Mouse (Mus musculus): ENCODE data around the gene Spocd1. TPM values are rescaled to one million over a fixed set of nuclear protein-coding genes. Genes with fewer than 3 reads are reported as not detected.

The Spocd1 gene
- total RNA-seq, 4 experiments from 2014 or later, result 0.26 to 0.94 (median 0.68) TPM

- no peak for DNase-seq (ENCODE audit: low spot score in 2 of 2)
Observed at GRCm38 (mm10) chr4:129971989-129972388, 42.9 kb downstream of the Spocd1 start.

GRCm38 (mm10) chr4:129974285-129974684 lies 45.2 kb downstream of the Spocd1 start:
- DNase-seq (ENCODE audit: low spot score in 2 of 2), result no peak

DNA sequence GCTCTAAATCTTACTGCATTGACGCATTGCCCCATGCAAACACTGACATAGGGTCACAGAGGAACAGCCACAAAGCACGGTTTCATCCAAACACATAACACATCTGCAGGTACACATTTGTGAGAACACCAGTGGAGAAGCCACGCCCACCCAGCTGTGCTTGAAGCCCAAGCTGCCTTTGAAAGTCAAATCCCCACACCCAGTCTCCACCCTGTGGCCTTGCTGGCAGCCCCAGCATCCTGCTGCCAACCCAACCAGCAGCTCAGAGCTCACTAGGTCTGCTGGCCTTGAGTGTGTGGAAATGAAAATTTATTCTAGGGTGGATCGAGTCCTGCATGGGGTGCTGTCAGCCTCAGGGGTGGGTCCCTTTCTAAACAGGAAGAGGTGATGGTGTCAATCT lies 48.2 kb downstream of the Spocd1 start:
- no peak for DNase-seq (ENCODE audit: low spot score in 2 of 2)

DNA sequence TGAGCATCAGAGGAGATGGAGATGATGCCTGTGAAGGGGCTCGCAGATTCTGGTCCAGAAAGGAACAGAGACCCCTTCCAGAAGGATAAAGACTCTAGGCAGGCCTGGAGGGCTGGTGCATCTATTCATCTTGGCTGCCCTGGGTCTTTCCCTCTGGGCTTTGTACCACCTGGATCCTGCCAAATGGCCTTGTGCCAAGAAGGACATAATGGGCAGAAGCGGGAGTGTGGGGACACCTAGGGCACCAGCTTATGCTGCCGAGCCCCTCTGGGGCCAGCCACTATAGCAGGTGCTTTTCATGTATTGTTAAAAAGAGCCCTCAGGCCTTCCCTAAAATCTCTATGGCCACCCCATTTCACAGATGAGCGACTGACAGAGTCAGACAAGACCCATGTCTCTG lies 49.2 kb downstream of the Spocd1 start:
- no peak for DNase-seq (ENCODE audit: low spot score in 2 of 2)

- no peak for DNase-seq (ENCODE audit: low spot score in 2 of 2)
Observed at GRCm38 (mm10) chr4:129978930-129979329, 49.9 kb downstream of the Spocd1 start.

- no peak for DNase-seq (ENCODE audit: low spot score in 2 of 2)
Observed at GRCm38 (mm10) chr4:129981657-129982056, 52.6 kb downstream of the Spocd1 start.

GRCm38 (mm10) chr4:129983046-129983445 lies 54.0 kb downstream of the Spocd1 start:
- no peak for DNase-seq (ENCODE audit: low spot score in 2 of 2)

DNA sequence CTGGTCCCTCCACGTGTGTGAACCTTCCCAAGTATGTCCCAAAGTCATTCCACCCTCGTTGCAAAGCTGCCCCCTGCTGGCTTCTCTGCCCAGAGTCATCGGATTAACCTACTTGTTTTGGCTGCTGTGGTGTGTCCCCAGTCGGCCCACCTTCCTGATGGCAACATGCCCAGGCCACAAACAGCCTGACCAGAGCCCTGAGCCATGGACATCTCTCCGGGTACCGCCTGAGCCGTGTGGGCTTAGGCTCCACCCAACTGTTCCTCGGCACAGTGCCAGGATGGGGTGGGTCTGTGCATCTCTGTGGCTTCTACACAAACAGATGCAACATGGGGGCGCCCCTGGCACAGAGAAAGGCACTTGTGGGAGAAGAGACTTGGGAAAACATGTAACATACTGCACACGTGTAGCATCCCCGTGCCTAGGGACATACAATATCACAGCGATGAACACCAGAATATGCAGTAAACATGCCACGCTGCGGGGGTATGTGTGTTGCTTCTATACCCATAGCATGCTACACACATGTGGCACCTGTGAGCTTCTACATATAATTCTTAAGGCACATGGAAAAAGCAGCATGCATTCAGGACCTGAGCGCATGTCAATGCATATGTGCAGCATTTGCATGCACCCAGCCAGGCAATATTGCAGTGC lies 54.8 kb downstream of the Spocd1 start:
- DNase-seq (ENCODE audit: low spot score in 2 of 2), result peak; percentile 81 to 93

DNA sequence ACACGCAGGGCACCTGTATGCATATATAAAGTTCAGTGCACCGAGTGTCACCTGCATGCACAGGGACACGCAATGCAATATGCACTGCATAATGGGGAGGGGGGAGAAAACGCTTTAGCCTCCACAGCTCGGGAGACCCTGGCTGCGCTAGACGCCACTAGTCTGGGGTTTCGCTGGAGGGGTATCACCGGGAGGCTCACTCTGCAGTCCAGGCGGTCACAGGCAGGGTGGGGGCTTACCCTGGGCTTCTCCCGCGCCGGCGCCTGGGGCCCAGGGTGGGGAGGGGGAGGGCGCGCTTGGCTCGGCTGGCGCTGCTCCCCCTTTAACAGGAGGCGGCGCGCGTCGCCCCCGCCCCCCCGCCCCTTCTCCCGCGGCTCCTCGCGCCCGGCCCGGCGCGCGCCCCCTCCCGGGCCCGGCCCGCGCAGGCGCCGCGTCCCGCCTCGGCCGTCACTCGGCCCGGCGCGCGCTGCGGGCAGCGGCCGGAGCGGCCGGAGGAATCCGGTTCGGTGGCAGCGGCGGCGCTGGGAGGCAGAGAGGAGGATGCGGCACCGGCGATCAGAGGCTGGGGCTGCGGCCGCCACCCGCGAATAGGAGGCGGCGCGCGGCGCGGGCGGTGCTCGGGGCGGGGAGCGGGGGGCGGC lies 55.5 kb downstream of the Spocd1 start, which contains the start of gene Adgrb2:
Gene Adgrb2, plus strand, starts transcription at position 450 of the 641 bp plus-strand sequence.
- DNase-seq (ENCODE audit: low spot score in 2 of 2), result no peak

DNA sequence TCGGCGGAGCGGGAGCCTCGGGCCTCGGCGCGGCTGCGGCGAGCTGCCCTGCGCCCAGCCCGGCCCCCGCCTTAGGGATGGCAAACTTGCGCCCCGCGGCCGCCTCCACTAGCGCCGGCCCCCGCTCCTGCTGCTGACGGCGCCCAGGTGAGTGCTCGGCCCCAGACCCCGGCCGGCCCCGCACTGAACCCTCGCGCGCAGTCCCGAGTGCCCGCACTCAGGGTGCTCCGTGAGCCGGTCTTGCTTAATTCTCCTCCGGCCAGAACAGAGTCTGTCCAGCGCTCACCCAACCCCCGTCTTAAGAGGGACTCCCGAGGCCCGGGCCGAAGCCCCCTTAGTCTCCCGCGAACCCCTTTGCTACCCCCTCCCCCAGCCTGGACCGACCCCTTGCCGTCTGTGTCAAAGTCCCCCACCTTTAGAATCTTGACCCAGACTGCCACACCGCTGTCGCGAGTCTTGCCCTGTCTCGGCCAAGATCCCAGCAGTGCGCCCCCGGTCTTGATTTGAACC lies 56.2 kb downstream of the Spocd1 start:
- no peak for DNase-seq (ENCODE audit: low spot score in 2 of 2)

GRCm38 (mm10) chr4:129985671-129986441 lies 56.8 kb downstream of the Spocd1 start:
- peak in 1 of 2 experiments; percentile 78 for DNase-seq (ENCODE audit: low spot score in 2 of 2)

DNA sequence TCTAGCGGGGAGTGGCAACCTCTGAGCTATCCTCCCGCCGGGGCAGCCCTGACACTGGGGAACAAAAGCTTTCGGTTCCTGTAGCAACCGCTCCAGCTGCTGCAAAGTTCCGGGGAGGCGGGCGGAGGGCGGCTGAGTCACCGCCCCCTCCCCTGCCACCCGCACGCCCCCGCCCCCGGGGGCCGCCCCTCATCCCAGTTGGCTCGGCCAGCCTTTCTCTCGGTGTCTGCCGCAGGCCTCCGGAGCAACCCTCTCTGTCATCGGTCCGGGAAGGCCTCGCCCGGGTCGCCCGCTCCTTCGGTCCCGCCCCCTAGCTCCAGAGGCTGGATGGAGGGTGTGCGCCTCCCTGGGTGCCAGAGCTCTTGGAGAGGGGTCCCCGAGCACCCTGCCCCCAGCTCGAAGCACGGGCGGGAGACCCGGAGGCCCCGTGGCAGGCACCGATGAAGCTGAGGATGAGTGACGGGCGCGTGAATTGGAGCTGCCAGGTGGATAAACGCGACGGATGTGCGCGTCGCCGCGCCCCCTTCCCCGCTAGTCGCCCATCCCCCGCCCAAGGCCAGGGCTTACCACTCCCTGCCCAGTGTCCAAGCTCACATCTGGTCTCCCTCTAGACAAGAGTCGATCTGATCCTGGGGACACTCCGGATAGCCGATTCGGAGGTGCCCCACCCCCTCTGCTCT lies 58.9 kb downstream of the Spocd1 start:
- DNase-seq (ENCODE audit: low spot score in 2 of 2), result no peak

DNA sequence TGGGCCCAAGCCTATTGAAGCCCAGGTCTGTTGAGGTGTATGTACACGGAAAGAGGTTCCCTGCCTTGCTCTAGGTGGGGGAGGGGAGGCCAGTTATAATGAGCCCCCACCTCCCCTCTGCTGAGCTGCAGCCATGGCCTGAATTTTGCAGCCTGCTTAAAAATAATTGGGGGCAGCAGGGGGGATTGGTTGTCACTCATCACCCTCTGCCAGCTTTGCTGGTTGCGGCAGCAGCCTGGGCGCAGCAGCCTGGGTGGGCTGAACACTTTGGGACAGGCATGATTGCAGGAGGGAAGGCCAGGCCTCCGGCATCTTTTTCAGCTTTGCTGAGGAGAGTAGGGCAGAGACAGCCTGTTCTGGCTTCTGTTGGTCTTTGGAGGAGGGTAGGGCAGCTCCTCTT lies 60.9 kb downstream of the Spocd1 start:
- DNase-seq (ENCODE audit: low spot score in 2 of 2), result no peak

DNA sequence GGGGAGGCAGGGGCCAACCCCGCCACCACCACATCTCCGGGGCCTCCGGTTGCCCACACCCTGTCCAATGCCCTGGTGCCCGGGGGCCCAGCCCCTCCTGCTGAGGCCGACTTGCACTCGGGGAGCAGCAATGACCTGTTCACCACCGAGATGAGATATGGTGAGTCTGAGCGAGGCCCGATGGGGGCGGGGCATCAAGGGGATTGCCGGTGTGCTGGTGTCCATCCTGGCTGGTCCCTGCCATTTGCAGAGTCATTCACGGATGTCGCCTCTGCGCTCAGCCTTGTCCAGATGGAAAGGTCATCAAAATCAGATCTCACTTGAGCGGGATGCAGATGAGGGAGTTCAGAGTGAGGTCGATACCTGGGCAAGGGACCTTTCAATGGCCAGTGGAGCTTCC lies 63.7 kb downstream of the Spocd1 start:
- DNase-seq (ENCODE audit: low spot score in 2 of 2), result no peak

DNA sequence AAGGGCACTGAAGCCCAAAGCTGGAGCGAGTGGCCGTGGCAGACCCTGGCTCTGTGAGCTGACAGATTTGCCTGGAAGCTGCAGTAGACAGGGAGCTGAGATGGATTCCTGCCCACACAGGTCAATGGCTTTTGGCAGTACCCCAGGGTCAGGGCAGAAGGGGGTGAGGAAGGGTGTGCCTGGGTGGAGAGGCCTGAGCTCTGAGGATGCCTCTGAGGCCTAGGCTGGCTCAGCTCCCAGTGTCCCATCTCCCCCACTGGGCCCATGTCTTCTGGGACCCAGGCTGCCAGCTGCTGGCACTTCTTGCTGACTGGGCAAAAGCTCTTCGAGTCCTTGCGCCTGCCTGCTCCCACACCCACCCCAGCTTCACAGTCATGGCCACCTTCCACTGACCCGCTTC lies 64.2 kb downstream of the Spocd1 start:
- no peak for DNase-seq (ENCODE audit: low spot score in 2 of 2)

- no peak for DNase-seq (ENCODE audit: low spot score in 2 of 2)
Observed at GRCm38 (mm10) chr4:129993944-129994695, 65.1 kb downstream of the Spocd1 start.

DNA sequence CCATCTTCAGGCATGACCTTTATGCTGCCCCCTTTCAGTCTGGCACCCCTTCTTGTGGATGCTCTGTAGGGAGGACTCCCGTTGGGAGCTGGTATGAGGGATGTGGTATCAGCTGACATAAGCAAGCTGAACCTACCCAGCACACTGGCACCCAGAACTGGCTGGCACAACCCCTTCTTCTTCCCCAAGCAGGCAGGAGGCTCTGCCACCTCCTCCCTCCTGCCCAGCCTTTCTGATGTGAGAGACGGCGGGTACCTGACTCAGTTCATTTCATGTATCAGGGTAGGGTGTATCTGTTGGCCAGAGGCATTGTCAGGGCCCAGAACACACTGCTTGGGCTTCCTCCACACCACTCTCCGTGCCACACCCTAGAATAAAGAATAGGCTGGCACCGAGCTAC lies 65.7 kb downstream of the Spocd1 start:
- DNase-seq (ENCODE audit: low spot score in 2 of 2), result no peak

DNA sequence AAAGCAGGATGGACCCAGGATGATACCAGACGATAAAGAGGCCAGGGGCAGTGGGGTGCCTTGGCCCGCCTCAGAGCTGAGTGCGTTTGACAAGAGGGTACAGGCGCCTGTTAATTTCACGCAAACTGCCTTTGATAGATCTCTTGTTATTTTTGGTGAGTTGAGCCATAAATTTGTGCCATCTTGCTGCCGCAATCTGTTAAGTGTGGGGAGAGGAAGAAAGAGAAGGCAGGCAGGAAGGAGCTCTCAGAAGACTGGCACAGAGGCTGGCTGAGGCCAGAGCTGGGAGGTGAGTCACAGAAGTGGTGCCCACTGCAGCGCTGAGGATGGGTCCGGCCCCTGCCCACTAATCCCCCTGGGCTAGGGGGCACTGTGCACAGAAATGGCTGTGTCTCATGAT lies 66.2 kb downstream of the Spocd1 start:
- DNase-seq (ENCODE audit: low spot score in 2 of 2), result no peak

- DNase-seq (ENCODE audit: low spot score in 2 of 2), result no peak
Observed at GRCm38 (mm10) chr4:129996015-129996414, 67.0 kb downstream of the Spocd1 start.

DNA sequence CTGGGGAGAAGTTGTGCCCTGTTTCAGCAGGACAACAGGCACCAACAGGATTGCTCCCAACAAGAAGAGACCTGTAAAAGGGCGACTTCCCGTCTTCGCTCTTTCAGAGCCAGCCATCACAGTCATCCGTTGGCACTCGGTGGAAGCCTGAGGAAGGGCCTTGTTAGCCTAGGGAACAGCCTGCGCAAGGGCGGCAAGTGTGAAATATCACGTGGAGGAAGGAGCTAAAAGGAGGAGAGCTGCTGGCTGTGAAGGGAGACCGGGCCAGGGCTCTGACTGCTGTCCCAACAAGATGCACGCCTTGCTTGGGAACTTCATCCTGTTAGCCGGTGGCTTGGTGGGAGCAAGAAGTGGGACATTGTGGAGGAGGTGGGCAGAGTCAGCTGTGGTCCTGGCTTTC lies 69.1 kb downstream of the Spocd1 start:
- peak in 1 of 2 experiments; percentile 79 for DNase-seq (ENCODE audit: low spot score in 2 of 2)

DNA sequence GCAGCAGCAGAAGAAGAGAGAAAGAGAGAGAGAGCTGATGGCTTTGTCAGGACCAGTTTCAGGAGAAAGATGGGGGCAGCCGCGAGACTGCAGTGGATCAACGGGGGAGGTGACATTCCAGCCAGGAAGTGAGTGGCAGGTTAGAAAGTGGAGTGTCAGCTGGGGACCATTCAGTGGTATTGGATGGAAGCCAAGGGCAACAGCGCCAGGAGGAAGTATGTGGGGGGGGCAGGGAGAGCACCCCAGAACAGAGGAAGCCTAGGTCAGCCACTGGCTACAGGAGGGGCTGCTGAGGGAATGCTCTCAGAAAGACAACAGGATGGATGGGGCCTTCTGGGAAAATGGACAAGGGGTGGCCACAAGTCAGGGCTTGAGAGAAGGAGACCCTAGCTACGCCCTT lies 72.7 kb downstream of the Spocd1 start:
- DNase-seq (ENCODE audit: low spot score in 2 of 2), result no peak
